Mouse (Mus musculus): ENCODE data around the gene Olfr16. TPM values are rescaled to one million over a fixed set of nuclear protein-coding genes. Genes with fewer than 3 reads are reported as not detected.

Gene Olfr16
- polyA plus RNA-seq (2015; fragmentation: Nextera tagmentation; extraction: Ambion mirVana): not detected in 2 replicates

DNA sequence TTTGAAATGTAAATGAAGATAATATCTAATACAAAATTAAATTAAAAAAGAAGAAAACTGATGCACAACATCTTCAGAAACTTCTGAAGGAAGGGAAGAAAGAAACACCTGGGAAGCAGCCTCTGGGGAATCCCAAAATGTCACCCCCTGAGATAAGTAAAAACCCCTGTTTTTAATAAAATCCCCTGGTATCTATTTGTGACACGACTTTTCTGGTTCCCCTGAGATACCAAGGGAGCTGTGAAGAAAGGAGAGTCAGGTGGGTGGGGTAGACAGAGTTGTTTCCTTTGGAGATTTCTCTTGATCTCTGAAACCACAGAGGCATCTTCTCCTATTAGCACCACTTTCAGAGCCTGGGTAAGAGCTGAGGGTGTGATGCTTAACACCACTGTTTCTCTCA lies at the start of gene Olfr16:
TSS of gene Olfr16 (plus strand) at position 250 of the 400 bp plus-strand sequence.
- 39% methylated on average over 1 of the region's 1 CpGs for WGBS
- Histone ChIP-seq H3K9ac (ENCODE audit: low read length) (no peak within 1 kb of the TSS), H3K36me3 (ENCODE audit: control insufficient read depth, insufficient read depth, low read length) (no peaks in the 10 kb centered on the region), H3K9me3 (replicated peaks; ENCODE audit: control insufficient read depth, low read length) (no peaks in the 10 kb centered on the region), H3K4me1 (ENCODE audit: control insufficient read depth, insufficient read depth, low read length) (no peaks in the 10 kb centered on the region), H3K4me3 (replicated peaks; ENCODE audit: low read length) (no peak within 1 kb of the TSS), H3K27me3 (ENCODE audit: control insufficient read depth, insufficient read depth, low read length) (no peaks in the 10 kb centered on the region), H3K4me2 (ENCODE audit: low read depth, low read length) (no peak within 1 kb of the TSS), H3K27ac (ENCODE audit: low read length) (no peak within 1 kb of the TSS)
- ATAC-seq (ENCODE audit: insufficient read depth, low FRiP score): no peak

DNA sequence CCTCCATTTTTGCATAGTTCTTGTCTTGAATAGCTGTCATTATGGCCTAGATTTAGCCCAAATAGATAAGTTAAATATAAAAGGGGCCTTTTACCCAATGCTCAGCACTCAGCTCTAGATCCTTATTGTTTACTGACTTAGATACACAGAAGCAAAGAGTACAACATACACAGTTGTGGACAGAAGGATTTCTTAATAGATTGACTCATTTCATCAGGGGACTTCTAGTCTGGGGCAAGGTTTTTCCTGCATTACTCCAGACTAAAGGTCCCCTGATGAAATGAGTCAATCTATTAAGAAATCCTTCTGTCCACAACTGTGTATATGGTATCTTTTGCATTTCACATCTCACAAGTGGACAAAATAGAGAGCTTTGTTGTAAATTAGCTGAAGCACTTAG lies 46.9 kb upstream of the Olfr16 start:
- Histone ChIP-seq H3K4me2 (ENCODE audit: low read depth, low read length) (no peak overlapping the region), H3K9ac (ENCODE audit: low read length) (no peak overlapping the region), H3K27ac (ENCODE audit: low read length) (no peak overlapping the region), H3K4me1 (ENCODE audit: control insufficient read depth, insufficient read depth, low read length) (no peaks in the 10 kb centered on the region), H3K36me3 (ENCODE audit: control insufficient read depth, insufficient read depth, low read length) (no peaks in the 10 kb centered on the region), H3K4me3 (replicated peaks; ENCODE audit: low read length) (no peak overlapping the region), H3K9me3 (replicated peaks; ENCODE audit: control insufficient read depth, low read length) (no peaks in the 10 kb centered on the region), H3K27me3 (ENCODE audit: control insufficient read depth, insufficient read depth, low read length) (no peaks in the 10 kb centered on the region)
- ATAC-seq (ENCODE audit: insufficient read depth, low FRiP score): no peak

DNA sequence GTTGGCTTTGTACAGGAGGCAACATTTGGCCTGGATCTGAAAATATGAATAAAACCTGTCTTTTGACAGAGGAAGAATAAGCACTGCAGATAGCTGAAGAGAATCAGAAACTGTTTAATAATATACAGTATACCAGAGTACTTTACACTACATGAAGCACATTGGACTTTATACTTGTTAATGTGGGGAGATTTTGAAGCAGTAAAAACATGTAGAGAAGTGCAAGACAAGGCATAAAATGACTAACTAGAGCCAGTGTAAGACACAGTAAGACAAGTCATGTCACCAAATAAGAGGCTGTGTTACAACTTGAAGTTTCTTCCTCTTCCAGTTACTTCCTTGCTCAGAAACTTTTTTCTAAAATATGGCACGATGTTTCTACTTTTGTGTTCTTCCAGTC lies 33.1 kb upstream of the Olfr16 start:
- Histone ChIP-seq H3K36me3 (ENCODE audit: control insufficient read depth, insufficient read depth, low read length) (no peaks in the 10 kb centered on the region), H3K9me3 (replicated peaks; ENCODE audit: control insufficient read depth, low read length) (no peaks in the 10 kb centered on the region), H3K27me3 (ENCODE audit: control insufficient read depth, insufficient read depth, low read length) (no peaks in the 10 kb centered on the region), H3K4me1 (ENCODE audit: control insufficient read depth, insufficient read depth, low read length) (no peaks in the 10 kb centered on the region), H3K4me2 (ENCODE audit: low read depth, low read length) (no peak overlapping the region), H3K9ac (ENCODE audit: low read length) (no peak overlapping the region), H3K27ac (ENCODE audit: low read length) (no peak overlapping the region), H3K4me3 (replicated peaks; ENCODE audit: low read length) (no peak overlapping the region)
- WGBS: 80% methylated on average over 1 of the region's 1 CpGs
- ATAC-seq (ENCODE audit: insufficient read depth, low FRiP score): no peak

DNA sequence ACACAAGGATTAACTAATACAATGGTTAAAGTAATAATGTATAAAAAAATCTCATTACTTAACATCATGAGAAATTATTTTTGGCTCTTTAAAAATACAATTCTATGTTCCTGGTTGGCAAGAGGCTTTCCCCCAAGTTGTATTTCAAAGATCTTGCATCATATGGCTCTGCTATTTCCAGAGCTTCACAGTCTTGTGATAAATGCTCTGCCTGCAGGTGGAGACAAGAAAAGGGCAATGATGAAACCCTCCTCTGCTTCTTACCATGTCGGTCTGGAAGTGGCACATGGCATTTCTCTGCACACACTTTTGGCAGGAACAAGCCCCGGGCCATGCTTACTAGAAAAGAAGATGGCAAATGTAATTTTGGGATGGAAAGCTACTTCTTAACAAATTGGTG lies 31.8 kb upstream of the Olfr16 start:
- H3K27me3 ChIP-seq (ENCODE audit: control insufficient read depth, insufficient read depth, low read length): no peaks in the 10 kb centered on the region
- 85% methylated on average over 2 of the region's 2 CpGs for WGBS
- no peaks in the 10 kb centered on the region for H3K4me1 ChIP-seq (ENCODE audit: control insufficient read depth, insufficient read depth, low read length)
- no peak overlapping the region for H3K27ac ChIP-seq (ENCODE audit: low read length)
- no peak overlapping the region for H3K9ac ChIP-seq (ENCODE audit: low read length)
- H3K4me2 ChIP-seq (ENCODE audit: low read depth, low read length): no peak overlapping the region
- H3K4me3 ChIP-seq (replicated peaks; ENCODE audit: low read length): no peak overlapping the region
- no peaks in the 10 kb centered on the region for H3K36me3 ChIP-seq (ENCODE audit: control insufficient read depth, insufficient read depth, low read length)
- no peak for ATAC-seq (ENCODE audit: insufficient read depth, low FRiP score)
- no peaks in the 10 kb centered on the region for H3K9me3 ChIP-seq (replicated peaks; ENCODE audit: control insufficient read depth, low read length)

DNA sequence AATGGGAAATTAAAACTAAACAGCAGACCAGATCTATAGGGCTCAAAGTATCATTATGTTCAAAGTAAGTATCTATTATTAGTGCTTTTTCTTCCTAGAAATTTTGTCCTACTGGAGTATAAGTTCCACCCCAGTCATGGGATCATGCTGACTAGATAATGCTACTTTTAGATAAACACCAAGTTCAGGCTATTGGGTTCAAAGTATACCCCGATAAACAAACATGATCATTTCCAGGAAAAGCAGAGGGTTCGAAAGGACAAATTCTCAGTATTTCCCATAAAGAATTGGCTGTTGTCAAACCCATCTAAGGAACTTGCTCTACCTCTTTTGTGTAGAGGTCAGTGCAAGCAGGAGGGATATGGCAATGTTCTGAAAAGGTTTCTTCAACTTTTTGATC lies 18.0 kb upstream of the Olfr16 start:
- H3K27ac ChIP-seq (ENCODE audit: low read length): no peak overlapping the region
- H3K9me3 ChIP-seq (replicated peaks; ENCODE audit: control insufficient read depth, low read length): no peaks in the 10 kb centered on the region
- no peak overlapping the region for H3K4me3 ChIP-seq (replicated peaks; ENCODE audit: low read length)
- H3K4me1 ChIP-seq (ENCODE audit: control insufficient read depth, insufficient read depth, low read length): no peaks in the 10 kb centered on the region
- no peak overlapping the region for H3K9ac ChIP-seq (ENCODE audit: low read length)
- no peak overlapping the region for H3K4me2 ChIP-seq (ENCODE audit: low read depth, low read length)
- no peaks in the 10 kb centered on the region for H3K27me3 ChIP-seq (ENCODE audit: control insufficient read depth, insufficient read depth, low read length)
- no peaks in the 10 kb centered on the region for H3K36me3 ChIP-seq (ENCODE audit: control insufficient read depth, insufficient read depth, low read length)
- 86% methylated on average over 2 of the region's 2 CpGs for WGBS
- no peak for ATAC-seq (ENCODE audit: insufficient read depth, low FRiP score)

- Histone ChIP-seq H3K36me3 (ENCODE audit: control insufficient read depth, insufficient read depth, low read length) (no peaks in the 10 kb centered on the region), H3K27me3 (ENCODE audit: control insufficient read depth, insufficient read depth, low read length) (no peaks in the 10 kb centered on the region), H3K4me2 (ENCODE audit: low read depth, low read length) (no peak overlapping the region), H3K9me3 (replicated peaks; ENCODE audit: control insufficient read depth, low read length) (no peaks in the 10 kb centered on the region), H3K4me1 (ENCODE audit: control insufficient read depth, insufficient read depth, low read length) (no peaks in the 10 kb centered on the region), H3K9ac (ENCODE audit: low read length) (no peak overlapping the region), H3K4me3 (replicated peaks; ENCODE audit: low read length) (no peak overlapping the region), H3K27ac (ENCODE audit: low read length) (no peak overlapping the region)
- WGBS: 75% methylated on average over 2 of the region's 2 CpGs
- ATAC-seq (ENCODE audit: insufficient read depth, low FRiP score): no peak
These were observed 1.0 kb downstream of the Olfr16 start for GRCm38 (mm10) chr1:172951171-172951720.

DNA sequence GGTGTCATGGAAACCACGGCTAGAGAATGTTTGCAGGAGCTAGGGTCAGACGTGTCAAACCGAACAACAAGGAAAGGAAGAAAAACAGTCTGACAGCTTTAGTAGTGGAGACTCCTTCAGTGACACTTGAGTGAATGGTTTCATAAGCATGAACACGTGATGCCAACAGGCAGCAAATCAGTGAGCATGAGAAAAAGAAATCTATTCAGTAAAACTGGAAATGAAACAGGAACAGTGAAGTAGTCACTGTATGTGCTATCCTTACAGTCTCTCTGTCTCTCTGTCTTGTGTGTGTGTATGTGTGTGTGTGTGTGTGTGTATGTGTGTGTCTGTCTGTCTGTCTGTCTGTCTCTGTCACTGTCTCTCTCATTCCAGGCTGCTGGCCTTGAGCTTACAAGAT lies 5.2 kb downstream of the Olfr16 start:
- no peak overlapping the region for H3K4me2 ChIP-seq (ENCODE audit: low read depth, low read length)
- H3K27ac ChIP-seq (ENCODE audit: low read length): no peak overlapping the region
- no peaks in the 10 kb centered on the region for H3K36me3 ChIP-seq (ENCODE audit: control insufficient read depth, insufficient read depth, low read length)
- no peak overlapping the region for H3K4me3 ChIP-seq (replicated peaks; ENCODE audit: low read length)
- ATAC-seq (ENCODE audit: insufficient read depth, low FRiP score): no peak
- 43% methylated on average over 4 of the region's 4 CpGs for WGBS
- H3K9me3 ChIP-seq (replicated peaks; ENCODE audit: control insufficient read depth, low read length): no peaks in the 10 kb centered on the region
- H3K9ac ChIP-seq (ENCODE audit: low read length): no peak overlapping the region
- H3K4me1 ChIP-seq (ENCODE audit: control insufficient read depth, insufficient read depth, low read length): no peaks in the 10 kb centered on the region
- no peaks in the 10 kb centered on the region for H3K27me3 ChIP-seq (ENCODE audit: control insufficient read depth, insufficient read depth, low read length)

DNA sequence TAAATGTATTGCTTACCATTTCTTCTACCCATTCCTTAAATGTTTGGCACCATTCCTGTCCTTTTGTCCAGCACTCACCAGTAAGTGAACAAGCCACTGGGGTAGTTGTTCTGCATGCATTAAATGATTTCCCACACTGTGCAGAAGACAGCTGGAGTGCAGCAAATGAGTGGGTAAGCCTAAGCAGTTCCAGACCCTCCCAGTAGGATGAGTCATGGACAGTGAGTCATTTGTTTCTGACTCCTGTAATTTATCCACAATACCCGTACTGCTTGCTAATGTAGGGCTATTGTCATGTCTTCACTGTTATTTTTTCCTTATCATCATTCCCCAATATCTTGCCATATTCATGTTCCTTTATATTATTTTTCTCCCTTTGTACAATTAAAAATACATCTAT lies 10.2 kb downstream of the Olfr16 start:
- WGBS: 31% methylated on average over 1 of the region's 1 CpGs
- H3K27me3 ChIP-seq (ENCODE audit: control insufficient read depth, insufficient read depth, low read length): no peaks in the 10 kb centered on the region

DNA sequence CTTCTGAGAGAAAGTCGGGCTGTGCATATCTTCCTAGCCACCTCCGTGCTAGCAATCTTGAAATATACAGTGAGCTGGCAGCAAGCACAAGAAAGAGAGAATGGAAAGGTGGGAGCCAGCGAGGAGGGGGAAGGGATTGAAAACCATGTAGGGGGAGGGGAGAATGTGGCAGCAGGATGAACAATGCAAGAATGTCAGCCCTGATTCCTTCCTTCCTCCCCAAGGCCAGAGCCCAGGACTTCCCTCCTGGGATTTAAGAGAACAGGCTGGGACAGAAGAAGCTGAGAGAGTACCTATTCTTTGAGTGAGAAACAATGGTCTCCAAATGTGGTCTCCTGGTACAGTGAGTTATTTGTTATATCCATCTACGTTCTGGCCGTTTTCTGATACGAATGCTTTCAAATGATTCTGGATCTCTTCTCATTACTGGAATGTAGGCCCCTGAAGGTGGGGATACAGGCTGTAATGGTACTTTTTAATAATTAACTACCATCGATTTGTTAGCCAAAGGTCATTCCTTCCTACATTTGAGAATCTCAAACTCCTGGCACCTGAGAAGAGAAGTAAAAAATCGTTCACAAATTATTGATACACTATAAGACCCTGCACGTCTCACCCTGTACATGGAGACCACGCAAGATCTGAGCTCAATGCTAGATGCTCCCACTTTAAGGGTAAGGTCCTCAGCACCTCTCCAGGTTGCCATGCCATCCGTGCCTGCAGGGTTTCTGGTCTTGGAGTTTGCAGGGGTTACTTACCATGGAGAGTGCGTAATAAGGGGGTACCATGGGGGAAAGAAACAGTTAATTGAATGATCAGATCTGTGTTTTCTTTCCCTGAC lies 39.8 kb downstream of the Olfr16 start:
- no peaks in the 10 kb centered on the region for H3K36me3 ChIP-seq (ENCODE audit: control insufficient read depth, insufficient read depth, low read length)
- no peak overlapping the region for H3K9ac ChIP-seq (ENCODE audit: low read length)
- no peaks in the 10 kb centered on the region for H3K9me3 ChIP-seq (replicated peaks; ENCODE audit: control insufficient read depth, low read length)
- no peaks in the 10 kb centered on the region for H3K4me1 ChIP-seq (ENCODE audit: control insufficient read depth, insufficient read depth, low read length)
- H3K4me2 ChIP-seq (ENCODE audit: low read depth, low read length): no peak overlapping the region
- no peak for ATAC-seq (ENCODE audit: insufficient read depth, low FRiP score)
- 58% methylated on average over 12 of the region's 12 CpGs for WGBS
- H3K27ac ChIP-seq (ENCODE audit: low read length): no peak overlapping the region
- no peak overlapping the region for H3K4me3 ChIP-seq (replicated peaks; ENCODE audit: low read length)
- no peaks in the 10 kb centered on the region for H3K27me3 ChIP-seq (ENCODE audit: control insufficient read depth, insufficient read depth, low read length)

More for the DNA sequence above, 10.2 kb downstream of the Olfr16 start:
- H3K27ac ChIP-seq (ENCODE audit: low read length): no peak overlapping the region
- H3K36me3 ChIP-seq (ENCODE audit: control insufficient read depth, insufficient read depth, low read length): no peaks in the 10 kb centered on the region
- no peak for ATAC-seq (ENCODE audit: insufficient read depth, low FRiP score)
- H3K9ac ChIP-seq (ENCODE audit: low read length): no peak overlapping the region
- no peaks in the 10 kb centered on the region for H3K4me1 ChIP-seq (ENCODE audit: control insufficient read depth, insufficient read depth, low read length)
- no peak overlapping the region for H3K4me2 ChIP-seq (ENCODE audit: low read depth, low read length)
- H3K4me3 ChIP-seq (replicated peaks; ENCODE audit: low read length): no peak overlapping the region
- H3K9me3 ChIP-seq (replicated peaks; ENCODE audit: control insufficient read depth, low read length): no peaks in the 10 kb centered on the region
